ENCODE assay signal across 19 mouse cellular contexts in genomic region chr19:21357792-21358191, GRCm38 (mm10).
"Had no signal": no experiment of that assay in that cellular context is flagged by ENCODE, and none has a peak within 500 bp of the region (broad histone marks: within the 10 kb centered on the region; RNA-seq: fewer than 3 reads in every experiment).

No protein-coding gene starts in this region.

- H3K4me3 ChIP-seq: midbrain, embryonic 10.5 days; midbrain, embryonic 12.5 days; myocyte; neural tube, embryonic 13.5 days; neural tube, embryonic 15.5 days had no signal

- H3K27ac ChIP-seq: liver, embryonic 14.5 days; midbrain, embryonic 10.5 days; midbrain, embryonic 12.5 days; neural tube, embryonic 13.5 days; neural tube, embryonic 15.5 days had no signal

- H3K36me3 ChIP-seq: midbrain, embryonic 10.5 days; midbrain, embryonic 12.5 days; neural tube, embryonic 13.5 days; neural tube, embryonic 15.5 days had no signal

- H3K9ac ChIP-seq: liver, embryonic 14.5 days; lung, embryonic 14.5 days; midbrain, embryonic 12.5 days; neural tube, embryonic 13.5 days; neural tube, embryonic 15.5 days had no signal

- H3K27me3 ChIP-seq: midbrain, embryonic 12.5 days; neural tube, embryonic 13.5 days; neural tube, embryonic 15.5 days had no signal

- H3K4me1 ChIP-seq: midbrain, embryonic 10.5 days; midbrain, embryonic 12.5 days; neural tube, embryonic 13.5 days; neural tube, embryonic 15.5 days had no signal

- ATAC-seq: midbrain, embryonic 16.5 days had no signal

- H3K9me3 ChIP-seq: midbrain, embryonic 10.5 days; midbrain, embryonic 12.5 days; neural tube, embryonic 13.5 days; neural tube, embryonic 15.5 days had no signal

- DNase-seq: lung, adult 18-20 months; lung, embryonic 14.5 days; lung, postnatal 10 days; lung, postnatal 4 days; midbrain, embryonic 14.5 days; right cerebral cortex, adult 18-20 months; right cerebral cortex, postnatal 25 days; right cerebral cortex, postnatal 4 days; spleen, adult 18-20 months; thymus, adult 18-20 months; thymus, postnatal 14 days; thymus, postnatal 36 days had no signal

- H3K4me2 ChIP-seq: lung, embryonic 14.5 days; midbrain, embryonic 12.5 days; neural tube, embryonic 13.5 days; neural tube, embryonic 15.5 days had no signal
